Mouse (Mus musculus): ENCODE results near the gene Elp1.

Elp1 gene

DNA sequence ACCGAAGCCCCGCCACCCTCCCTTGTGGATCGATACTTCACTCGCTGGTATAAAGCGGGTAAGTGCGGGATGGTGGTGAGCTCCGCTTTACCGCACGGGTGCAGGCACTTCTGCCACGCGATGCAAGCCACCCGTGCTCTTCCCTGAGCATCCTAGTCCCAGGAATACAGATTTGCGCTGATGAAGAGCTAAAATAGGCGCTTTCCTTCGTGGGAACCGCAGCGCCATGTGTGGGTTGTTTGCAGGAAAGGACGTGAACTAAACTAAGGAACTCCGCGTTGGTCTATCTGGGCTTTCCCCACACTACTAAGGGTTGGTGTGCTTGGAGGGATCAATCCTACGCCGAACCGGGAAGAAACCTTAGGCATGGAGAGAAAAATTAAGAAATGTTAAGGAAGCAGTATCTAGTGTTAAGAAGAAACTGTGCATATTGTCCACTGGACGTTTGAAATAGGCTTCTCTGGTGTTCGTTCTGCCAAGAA is 579 bp upstream of the Elp1 start:
- in situ Hi-C loops (cut with MboI; ENCODE audit: unreplicated experiment in 2 of 2), result loop anchor here in 1 of 2 experiments (25.0 kb wide), 1 partner anchor 1440 kb away; the partner anchor contains the start of gene Rad23b

- in situ Hi-C loops (cut with MboI; ENCODE audit: unreplicated experiment in 2 of 2), result no loop called here
Measured at GRCm38 (mm10) chr4:56791373-56791772, 10.8 kb downstream of the Elp1 start.

DNA sequence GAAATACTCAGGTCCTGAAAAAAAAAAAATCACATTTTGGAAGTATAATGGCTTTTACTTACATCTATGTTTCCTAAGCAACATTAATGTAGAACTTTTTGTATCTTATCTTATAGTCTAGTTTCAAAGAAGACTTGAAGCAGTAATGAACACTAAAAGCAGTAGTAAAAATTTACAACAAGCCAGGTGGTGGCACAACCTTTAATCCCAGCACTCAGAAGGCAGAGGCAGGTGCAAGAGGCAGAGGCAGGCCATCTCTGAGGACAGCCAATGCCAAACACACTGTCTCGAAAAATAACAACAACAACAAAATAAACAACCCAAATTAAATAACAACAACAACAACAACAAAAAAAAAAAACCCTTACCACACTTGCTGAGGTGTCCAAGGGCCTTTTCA is 31.1 kb downstream of the Elp1 start:
- in situ Hi-C loops (cut with MboI; ENCODE audit: unreplicated experiment in 2 of 2), result no loop called here

GRCm38 (mm10) chr4:56768913-56769312 is 33.2 kb downstream of the Elp1 start:
- in situ Hi-C loops (cut with MboI; ENCODE audit: unreplicated experiment in 2 of 2), result no loop called here

DNA sequence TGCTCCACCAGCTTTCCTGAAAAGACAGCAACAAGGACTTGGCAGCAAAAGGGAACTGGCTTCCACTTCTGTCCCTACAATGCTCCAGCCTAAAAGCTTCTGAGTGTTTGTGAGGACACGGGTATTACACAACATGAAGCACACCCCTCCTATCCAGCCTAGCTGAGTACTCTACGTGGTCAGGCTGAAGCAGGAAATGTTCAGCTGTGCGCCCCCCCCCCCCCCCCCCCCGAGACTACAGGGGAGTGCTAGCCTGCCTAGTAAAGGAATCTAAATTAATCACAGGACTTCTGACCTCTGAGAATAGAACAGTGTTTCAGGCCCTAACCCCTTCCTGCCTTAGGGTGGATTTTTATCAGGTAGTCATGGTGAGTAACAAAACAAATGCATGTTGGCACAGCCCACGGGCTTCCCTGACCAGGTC is 34.3 kb downstream of the Elp1 start:
- in situ Hi-C loops (cut with MboI; ENCODE audit: unreplicated experiment in 2 of 2), result no loop called here

GRCm38 (mm10) chr4:56757693-56758092 is 44.4 kb downstream of the Elp1 start:
- in situ Hi-C loops (cut with MboI; ENCODE audit: unreplicated experiment in 2 of 2), result no loop called here

DNA sequence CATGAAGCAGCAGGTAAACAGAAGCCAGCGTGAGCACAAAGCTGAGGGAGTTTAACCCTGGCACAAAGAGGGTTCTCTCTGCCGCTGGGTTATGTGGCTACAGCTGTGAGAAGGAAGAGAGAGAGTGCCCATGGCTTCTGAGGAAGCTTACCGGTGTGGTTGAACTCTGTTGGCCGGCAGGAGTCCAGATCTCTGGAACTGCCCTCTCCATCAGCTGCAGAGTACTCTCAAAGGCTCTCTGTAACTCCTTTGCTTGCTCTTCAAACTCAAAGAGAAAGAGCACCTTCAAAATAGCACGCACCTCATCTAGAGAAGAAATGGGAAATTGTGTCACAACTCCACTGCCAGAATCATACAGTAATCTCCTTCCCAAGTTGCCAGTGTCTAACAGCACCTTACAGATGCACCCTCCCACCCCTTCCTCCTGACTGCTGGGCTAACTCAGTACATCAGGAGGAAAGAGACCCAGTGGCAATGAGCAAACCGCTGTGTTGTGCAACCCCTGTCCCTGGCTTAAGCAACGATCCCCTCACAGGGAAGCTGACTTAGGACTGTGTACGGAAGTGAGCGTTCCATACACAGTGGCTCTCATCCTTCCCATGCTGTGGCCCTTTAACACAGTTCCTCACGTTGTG is 45.0 kb downstream of the Elp1 start:
- in situ Hi-C loops (cut with MboI; ENCODE audit: unreplicated experiment in 2 of 2), result no loop called here

DNA sequence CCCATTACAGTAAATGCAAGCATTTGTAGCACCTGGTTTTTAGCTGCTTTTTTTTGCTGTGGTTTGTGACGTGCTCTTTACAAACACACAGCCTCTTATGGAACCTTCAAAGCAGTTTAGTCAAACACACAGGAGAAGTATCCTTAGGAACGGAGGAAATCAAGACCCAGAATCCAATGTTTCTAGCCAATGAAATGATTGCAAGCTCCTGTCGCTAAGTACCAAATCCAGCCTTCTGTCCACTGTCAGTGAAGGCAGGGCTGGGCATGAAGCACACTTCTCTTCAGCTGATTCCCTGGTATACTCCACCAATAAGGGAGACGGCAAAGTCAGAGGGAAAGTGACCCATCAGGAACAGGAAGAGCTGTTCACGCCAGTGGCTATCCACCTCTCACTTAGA is 46.1 kb downstream of the Elp1 start:
- in situ Hi-C loops (cut with MboI; ENCODE audit: unreplicated experiment in 2 of 2), result no loop called here

GRCm38 (mm10) chr4:56747456-56747855 is 54.7 kb downstream of the Elp1 start:
- in situ Hi-C loops (cut with MboI; ENCODE audit: unreplicated experiment in 2 of 2), result no loop called here

DNA sequence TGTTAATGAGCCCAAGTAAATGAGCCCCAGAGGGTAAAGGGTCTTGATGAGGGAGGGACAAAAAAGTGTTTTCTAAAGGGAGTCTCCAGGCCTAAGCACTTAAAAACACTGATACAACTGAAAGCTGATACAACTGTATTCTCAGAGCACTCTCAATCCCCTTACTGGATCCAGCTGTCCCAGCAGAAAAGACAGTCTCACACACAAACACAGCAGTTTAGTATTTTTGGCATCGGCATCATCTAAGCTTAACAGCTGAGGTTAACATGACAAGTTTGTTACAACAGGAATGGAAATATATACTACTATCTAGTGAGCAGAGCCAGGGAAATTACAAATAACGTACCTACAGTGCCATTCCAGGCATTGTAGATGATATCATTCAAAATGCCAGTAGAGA is 55.8 kb downstream of the Elp1 start:
- in situ Hi-C loops (cut with MboI; ENCODE audit: unreplicated experiment in 2 of 2), result no loop called here

- in situ Hi-C loops (cut with MboI; ENCODE audit: unreplicated experiment in 2 of 2), result no loop called here
Measured at GRCm38 (mm10) chr4:56743363-56744195, 58.6 kb downstream of the Elp1 start, which contains the start of gene Actl7a. TSS of gene Actl7a (plus strand) at chr4:56743413.

GRCm38 (mm10) chr4:56742698-56743097 is 59.4 kb downstream of the Elp1 start:
- in situ Hi-C loops (cut with MboI; ENCODE audit: unreplicated experiment in 2 of 2), result no loop called here

GRCm38 (mm10) chr4:56741041-56741493 is 61.1 kb downstream of the Elp1 start, which contains the start of gene Actl7b:
TSS of gene Actl7b (minus strand) at chr4:56741443.
- in situ Hi-C loops (cut with MboI; ENCODE audit: unreplicated experiment in 2 of 2), result no loop called here

GRCm38 (mm10) chr4:56740611-56741010 is 61.5 kb downstream of the Elp1 start:
- in situ Hi-C loops (cut with MboI; ENCODE audit: unreplicated experiment in 2 of 2), result no loop called here

DNA sequence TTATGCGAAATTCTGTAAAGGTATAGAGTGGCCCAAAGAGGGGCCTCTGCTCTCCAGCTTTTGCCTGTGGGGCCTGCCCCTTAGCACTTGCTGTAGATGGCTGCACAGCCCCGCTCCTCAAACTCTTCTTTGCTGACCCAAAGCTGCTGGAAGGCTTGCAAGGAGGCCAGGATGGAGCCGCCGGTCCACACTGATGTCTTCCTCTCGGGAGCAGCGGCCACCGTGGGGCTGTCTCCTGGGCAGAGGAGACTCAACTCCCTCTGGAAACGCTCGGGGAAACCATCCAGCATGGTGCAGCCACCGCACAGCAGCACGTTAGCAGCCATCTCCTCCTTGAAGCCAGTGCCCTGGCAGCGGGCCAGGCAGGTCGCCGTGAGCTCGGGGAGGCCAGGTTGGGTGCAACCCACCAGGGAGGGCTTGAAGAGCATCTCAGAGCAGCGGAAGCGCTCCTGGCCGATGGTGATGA is 62.1 kb downstream of the Elp1 start, which contains the start of gene Gm26657:
Gene Gm26657 (plus strand): TSS at position 51 of the 466 bp plus-strand sequence.
- in situ Hi-C loops (cut with MboI; ENCODE audit: unreplicated experiment in 2 of 2), result no loop called here

DNA sequence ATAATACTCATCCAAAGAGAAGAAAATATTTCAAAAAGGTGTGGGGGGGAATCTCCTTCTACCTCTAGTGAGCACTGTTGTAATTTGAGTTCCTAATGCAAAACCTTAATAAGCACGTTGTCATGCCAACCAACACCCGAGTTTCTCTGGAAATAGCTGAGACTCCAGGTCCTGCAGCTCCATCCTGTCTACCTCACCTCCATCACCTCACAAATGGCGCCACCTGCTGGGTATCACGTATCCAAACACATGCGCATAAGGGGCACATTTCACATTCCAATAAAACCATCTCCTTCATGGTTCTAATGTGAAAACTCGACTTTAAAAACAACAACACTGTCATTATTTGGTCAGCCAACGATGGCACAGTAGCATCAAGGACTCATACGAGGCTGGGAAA is 76.3 kb downstream of the Elp1 start:
- in situ Hi-C loops (cut with MboI; ENCODE audit: unreplicated experiment in 2 of 2), result no loop called here

DNA sequence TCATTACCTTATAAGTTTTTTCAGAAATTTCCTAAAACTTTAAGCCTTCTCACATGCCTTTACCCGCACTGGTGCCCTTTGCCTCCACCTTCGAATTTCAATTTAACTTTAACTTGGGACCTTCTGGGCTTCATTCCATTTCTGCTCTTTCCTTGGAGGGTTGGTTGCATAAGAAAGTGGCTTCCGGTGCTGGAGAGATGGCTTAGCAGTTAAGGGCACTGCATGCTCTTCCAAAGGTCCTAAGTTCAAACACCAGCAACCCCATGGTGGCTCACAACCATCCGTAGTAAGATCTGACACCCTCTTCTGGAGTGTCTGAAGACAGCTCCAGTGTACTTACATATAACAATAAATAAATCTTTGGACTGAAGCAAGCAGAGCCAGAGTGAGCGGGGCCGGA is 78.9 kb downstream of the Elp1 start:
- in situ Hi-C loops (cut with MboI; ENCODE audit: unreplicated experiment in 2 of 2), result no loop called here

DNA sequence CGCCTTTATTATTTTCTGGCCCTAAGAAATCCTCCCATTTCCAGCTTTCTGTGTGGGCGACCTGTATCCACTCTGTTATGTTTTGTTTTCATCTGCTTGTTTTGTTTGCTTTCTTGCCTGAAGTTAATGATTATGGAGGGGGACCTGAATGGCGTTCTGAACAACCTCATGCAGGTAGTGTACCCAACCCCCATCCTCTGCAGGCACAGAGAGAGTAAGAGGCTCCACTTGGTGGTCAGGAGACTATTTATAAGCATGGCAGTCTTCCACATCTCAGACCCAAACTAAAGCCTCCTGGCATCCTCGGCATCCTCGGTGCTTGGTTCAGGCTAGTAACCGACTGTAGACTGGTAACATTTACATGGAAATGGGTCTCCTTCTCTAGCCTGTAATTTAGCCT is 79.8 kb downstream of the Elp1 start:
- in situ Hi-C loops (cut with MboI; ENCODE audit: unreplicated experiment in 2 of 2), result no loop called here

GRCm38 (mm10) chr4:56721469-56721868 is 80.7 kb downstream of the Elp1 start:
- in situ Hi-C loops (cut with MboI; ENCODE audit: unreplicated experiment in 2 of 2), result no loop called here

- in situ Hi-C loops (cut with MboI; ENCODE audit: unreplicated experiment in 2 of 2), result no loop called here
Measured at GRCm38 (mm10) chr4:56720403-56720802, 81.7 kb downstream of the Elp1 start.

- in situ Hi-C loops (cut with MboI; ENCODE audit: unreplicated experiment in 2 of 2), result no loop called here
Measured at GRCm38 (mm10) chr4:56719456-56719855, 82.7 kb downstream of the Elp1 start.
